8 mouse cellular contexts compared by ENCODE assay signal in the genomic region with DNA sequence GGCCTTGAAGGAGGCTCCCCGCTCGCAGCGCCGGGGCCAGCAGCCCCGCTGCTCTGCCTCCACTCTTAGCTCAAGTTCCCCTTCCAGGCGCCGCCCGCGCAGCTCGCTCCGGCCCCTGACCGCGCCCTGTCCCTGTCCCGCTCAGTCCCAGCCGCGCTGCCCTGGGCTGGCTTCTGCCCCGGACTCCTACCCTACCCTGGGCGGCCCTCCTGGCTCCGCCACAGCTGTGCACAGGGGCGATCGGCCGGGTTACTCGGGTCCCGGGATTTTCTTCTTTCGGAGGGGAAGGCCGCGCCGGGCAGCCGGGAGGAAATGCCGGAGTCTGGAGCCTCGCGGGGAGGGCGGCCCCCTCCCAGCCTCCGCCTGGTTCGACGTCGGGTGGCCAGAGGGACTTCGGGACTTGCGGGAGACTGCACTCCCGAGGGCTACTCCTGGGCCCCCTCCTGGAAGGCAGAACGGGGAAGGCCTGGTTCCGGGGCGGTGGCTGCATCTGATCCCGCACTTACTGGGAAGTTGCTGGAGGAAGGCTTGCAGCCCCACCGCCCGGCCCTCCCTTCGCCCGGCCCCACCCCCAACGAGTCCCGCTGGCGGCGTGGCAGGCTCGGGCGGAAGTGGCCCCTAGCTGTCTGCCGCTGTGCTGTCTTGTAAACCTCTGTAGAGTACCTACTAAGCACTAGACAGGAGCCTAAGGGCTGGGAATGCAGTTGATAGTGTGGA. TPM values are rescaled to one million over a fixed set of nuclear protein-coding genes. Genes with fewer than 3 reads are reported as not detected.
DNase-seq lines count a peak whose midpoint lies in the region; ATAC-seq and TF ChIP-seq lines count a peak whose summit lies in the region.

A gene (minus strand): TSS at position 545 of the 717 bp plus-strand sequence.

- peaks cover 40% of the 10 kb centered on the region for H3K4me1 ChIP-seq in embryonic facial prominence, embryonic 10.5 days
- H3K4me1 ChIP-seq in kidney, adult 2 months (ENCODE audit: control insufficient read depth, insufficient read depth, low read length) = 0 out of 2 replicates have a peak, but pooled peaks cover 2% of the 10 kb centered on the region
- H3K4me1 ChIP-seq in liver, embryonic 14.5 days (replicated peaks; ENCODE audit: control insufficient read depth in 2 of 2, insufficient read depth in 2 of 2, low read length in 1 of 2) = peaks cover 0 to 9% of the 10 kb centered on the region in 2 experiments; a peak in 2 of 4 replicates
- H3K4me1 ChIP-seq in stomach, embryonic 15.5 days = peaks cover 32% of the 10 kb centered on the region

- peak within 1 kb of the TSS; percentile 83 for H3K4me3 ChIP-seq in embryonic facial prominence, embryonic 10.5 days
- peak within 1 kb of the TSS; percentile 55 for H3K4me3 ChIP-seq in kidney, adult 2 months (ENCODE audit: insufficient read depth, low read depth, low read length)
- H3K4me3 ChIP-seq in liver, embryonic 14.5 days (ENCODE audit: insufficient read depth in 1 of 2, low read depth in 2 of 2, low read length in 2 of 2) = peak within 1 kb of the TSS; percentile 49 to 58
- peak within 1 kb of the TSS; percentile 39 for H3K4me3 ChIP-seq in myocyte
- H3K4me3 ChIP-seq in stomach, embryonic 15.5 days (replicated peaks) = peak within 1 kb of the TSS; percentile 75

- no peak for TF ChIP-seq POLR2A in kidney, adult 2 months (IDR thresholded peaks at IDR 0.05; ENCODE audit: low read depth, low read length)
- TF ChIP-seq POLR2A in myocyte (IDR thresholded peaks at IDR 0.05; ENCODE audit: insufficient read length, low read depth) = peak; percentile 76

- peak within 1 kb of the TSS; percentile 61 for H3K4me2 ChIP-seq in liver, embryonic 14.5 days (ENCODE audit: low read depth)
- peak within 1 kb of the TSS; percentile 85 for H3K4me2 ChIP-seq in myocyte (ENCODE audit: low read depth)
- H3K4me2 ChIP-seq in stomach, embryonic 15.5 days = peak within 1 kb of the TSS; percentile 85

- H3K27me3 ChIP-seq in embryonic facial prominence, embryonic 10.5 days (replicated peaks; ENCODE audit: low read depth, poor library complexity, severe bottlenecking) = peaks cover 63% of the 10 kb centered on the region
- no peaks in the 10 kb centered on the region for H3K27me3 ChIP-seq in kidney, adult 2 months (replicated peaks; ENCODE audit: control insufficient read depth, insufficient read depth, low read length)
- peaks cover 17% of the 10 kb centered on the region for H3K27me3 ChIP-seq in liver, embryonic 14.5 days (ENCODE audit: control insufficient read depth, insufficient read depth, low read length)
- H3K27me3 ChIP-seq in myocyte (ENCODE audit: control insufficient read depth, insufficient read depth, insufficient read length) = no peaks in the 10 kb centered on the region
- H3K27me3 ChIP-seq in stomach, embryonic 15.5 days (replicated peaks) = peaks cover 12% of the 10 kb centered on the region

- no peak for ATAC-seq in cerebellum, adult (ENCODE audit: insufficient number of reproducible peaks, low FRiP score, low TSS enrichment)
- peak; percentile 71 for ATAC-seq in liver, embryonic 14.5 days (ENCODE audit: insufficient read depth)
- peak; percentile 78 for ATAC-seq in stomach, embryonic 15.5 days (ENCODE audit: insufficient read depth, low FRiP score, low read depth)

- peaks cover 8% of the 10 kb centered on the region for H3K36me3 ChIP-seq in embryonic facial prominence, embryonic 10.5 days (replicated peaks)
- H3K36me3 ChIP-seq in kidney, adult 2 months (ENCODE audit: control insufficient read depth, insufficient read depth, low read length) = no peaks in the 10 kb centered on the region
- no peaks in the 10 kb centered on the region for H3K36me3 ChIP-seq in liver, embryonic 14.5 days (replicated peaks; ENCODE audit: control insufficient read depth, insufficient read depth, low read depth)
- no peaks in the 10 kb centered on the region for H3K36me3 ChIP-seq in myocyte (ENCODE audit: control insufficient read depth, insufficient read depth)
- H3K36me3 ChIP-seq in stomach, embryonic 15.5 days = peaks cover 11% of the 10 kb centered on the region; the same call in 1 of the 2 replicates

- H3K9ac ChIP-seq in liver, embryonic 14.5 days (replicated peaks) = peak within 1 kb of the TSS; percentile 57
- peak within 1 kb of the TSS; percentile 85 for H3K9ac ChIP-seq in stomach, embryonic 15.5 days

- WGBS in embryonic facial prominence, embryonic 10.5 days = 0% methylated on average over 55 of the region's 55 CpGs
- WGBS in kidney, adult 2 months = under 1% methylated on average over 55 of the region's 55 CpGs
- WGBS in liver, embryonic 14.5 days (ENCODE audit: insufficient replicate concordance) = under 1% methylated on average over 55 of the region's 55 CpGs
- WGBS in stomach, embryonic 15.5 days = under 1% methylated on average over 51 of the region's 55 CpGs

- peaks cover 47% of the 10 kb centered on the region for H3K79me2 ChIP-seq in myocyte (ENCODE audit: control insufficient read depth, insufficient read depth)

- peak within 1 kb of the TSS; percentile 80 for H3ac ChIP-seq in myocyte (ENCODE audit: control insufficient read depth, insufficient read length)

- TF ChIP-seq CTCF in kidney, adult 2 months (conservative IDR thresholded peaks at IDR 0.05; ENCODE audit: insufficient read depth, insufficient read length, low read depth, low read length) = no peak
- TF ChIP-seq CTCF in liver, embryonic 14.5 days (IDR thresholded peaks at IDR 0.05; ENCODE audit: low read depth) = no peak

- H3K9me3 ChIP-seq in embryonic facial prominence, embryonic 10.5 days = 0 out of 2 replicates have a peak, but pooled peaks cover 5% of the 10 kb centered on the region
- no peaks in the 10 kb centered on the region for H3K9me3 ChIP-seq in liver, embryonic 14.5 days (ENCODE audit: control insufficient read depth, low read length)
- no peaks in the 10 kb centered on the region for H3K9me3 ChIP-seq in stomach, embryonic 15.5 days

- peak; percentile 7 to 17 for DNase-seq in cerebellum, postnatal 25 days
- peak; percentile 89 for DNase-seq in embryonic facial prominence, embryonic 10.5 days (ENCODE audit: low spot score)
- peak; percentile 90 to 93 for DNase-seq in heart, adult 9 months (ENCODE audit: low spot score in 2 of 2)
- DNase-seq in kidney, adult 2 months = peak; percentile 87
- peak in 1 of 3 experiments; percentile 29 for DNase-seq in liver, embryonic 14.5 days (ENCODE audit: low read depth in 3 of 3, low spot score in 3 of 3)

- H3K27ac ChIP-seq in embryonic facial prominence, embryonic 10.5 days (replicated peaks) = peak within 1 kb of the TSS; percentile 93
- H3K27ac ChIP-seq in kidney, adult 2 months (ENCODE audit: insufficient read depth, low read depth, low read length) = peak within 1 kb of the TSS; percentile 68
- H3K27ac ChIP-seq in liver, embryonic 14.5 days = peak within 1 kb of the TSS; percentile 7; the same call in 1 of the 2 replicates
- peak within 1 kb of the TSS; percentile 92 for H3K27ac ChIP-seq in stomach, embryonic 15.5 days

- TF ChIP-seq EP300 in liver, embryonic 14.5 days (IDR thresholded peaks at IDR 0.05; ENCODE audit: low read depth) = no peak

TF ChIP-seq in myocyte, 11 proteins besides CTCF, POLR2A, EP300 and RAD21:
- no peak for TF ChIP-seq MYOG (IDR thresholded peaks at IDR 0.05; ENCODE audit: control insufficient read depth in 1 of 3, insufficient read depth in 1 of 3, insufficient read length in 2 of 3, low read depth in 2 of 3)
- TF ChIP-seq MYOD1 (IDR thresholded peaks at IDR 0.05; ENCODE audit: control insufficient read depth in 1 of 3, insufficient read length in 2 of 3, low read depth in 2 of 3) = peak in 2 of 3 experiments; percentile 10
- no peak for TF ChIP-seq USF1 (IDR thresholded peaks at IDR 0.05; ENCODE audit: low read depth)
- peak; percentile 66 for TF ChIP-seq POLR2AphosphoS2 (IDR thresholded peaks at IDR 0.05; ENCODE audit: insufficient read length, low read depth)

RNA-seq across cellular contexts. Expression of the gene that starts here (rescaled TPM):
- 1.3 and 1.6 TPM in 2 replicates for polyA plus RNA-seq in embryonic facial prominence, embryonic 10.5 days (2016; fragmentation: Nextera tagmentation; extraction: Ambion mirVana)
- 6.9 and 7.9 TPM in 2 replicates for polyA plus RNA-seq in kidney, adult 2 months (2012; rRNA removed)
- 1.2 and 1.5 TPM in 2 replicates for polyA plus RNA-seq in liver, embryonic 14.5 days (2012; rRNA removed)
- polyA plus RNA-seq in liver, embryonic 14.5 days (2014; fragmentation: Nextera tagmentation; extraction: Ambion mirVana) = 0.43 and 0.47 TPM in 2 replicates
- polyA plus RNA-seq in myocyte (2012; fragmentation: generic; extraction: Trizol) = 10.7 TPM
- polyA plus RNA-seq in stomach, embryonic 15.5 days (2015; fragmentation: Nextera tagmentation; extraction: Ambion mirVana) = 6.2 and 6.4 TPM in 2 replicates

Comparison
In these comparisons a context has a peak if more than half of its experiments do, and no peak if none do; other contexts are left out.
1. H3K27ac ChIP-seq: peak in every context shown above with its lines; median percentile 93 in embryonic facial prominence, embryonic 10.5 days; 92 in stomach, embryonic 15.5 days; 68 in kidney, adult 2 months; 7 in liver, embryonic 14.5 days.